Mouse (Mus musculus) gastrocnemius, adult 8-10 months (tissue): Measurements from ENCODE around the gene Pomt2. TPM values are rescaled to one million over a fixed set of nuclear protein-coding genes. Genes with fewer than 3 reads are reported as not detected.
"Not testable (repeated sequence)": the region's sequence is repeated elsewhere in the genome, so short reads cannot be mapped to it uniquely, and the experiment has no call there.

ENCODE experiments used
- DNase-seq, 2 experiments: peaks; one replicate each; pipeline ENCODE4 v3.0.0; 2022; ENCODE audit warnings: low spot score in 2 of 2
- total RNA-seq, 4 experiments: library from RNA; stranded (reverse); gene quantifications; 2 replicates each; pipeline ENCODE4 v1.2.4; 2022

Pomt2 gene
- 1 to 10 TPM; 4.2 to 7.0 (median 4.9) TPM for total RNA-seq

GRCm38 (mm10) chr12:87147395-87148089, at the start of gene Pomt2:
TSS of gene Pomt2 (minus strand) at chr12:87147968.
- DNase-seq, result peak; percentile 91 to 94

- no peak for DNase-seq
Observed at GRCm38 (mm10) chr12:87196310-87196709, 48.5 kb upstream of the Pomt2 start.

GRCm38 (mm10) chr12:87195069-87195468, 47.3 kb upstream of the Pomt2 start:
- no peak for DNase-seq

GRCm38 (mm10) chr12:87193008-87193407, 45.2 kb upstream of the Pomt2 start:
- no peak for DNase-seq

- DNase-seq, result no peak
Observed at GRCm38 (mm10) chr12:87177631-87178030, 29.9 kb upstream of the Pomt2 start.

GRCm38 (mm10) chr12:87175194-87175946, 27.6 kb upstream of the Pomt2 start:
- no peak for DNase-seq

- no peak for DNase-seq
Observed at GRCm38 (mm10) chr12:87160815-87161214, 13.0 kb upstream of the Pomt2 start.

- DNase-seq, result no peak
Observed at GRCm38 (mm10) chr12:87160310-87160709, 12.5 kb upstream of the Pomt2 start.

GRCm38 (mm10) chr12:87158099-87158498, 10.3 kb upstream of the Pomt2 start:
- no peak for DNase-seq

GRCm38 (mm10) chr12:87157361-87157760, 9.6 kb upstream of the Pomt2 start:
- DNase-seq, result no peak

GRCm38 (mm10) chr12:87154448-87154847, 6.7 kb upstream of the Pomt2 start:
- not testable (repeated sequence) for DNase-seq

GRCm38 (mm10) chr12:87149471-87149870, 1.7 kb upstream of the Pomt2 start:
- no peak for DNase-seq

- DNase-seq, result no peak
Observed at GRCm38 (mm10) chr12:87148136-87148535, 368 bp upstream of the Pomt2 start.

- DNase-seq, result peak; percentile 66 to 73
Observed at GRCm38 (mm10) chr12:87146966-87147365, 802 bp downstream of the Pomt2 start, which contains the start of gene Gstz1. TSS of gene Gstz1 (plus strand) at chr12:87147165.

GRCm38 (mm10) chr12:87142156-87142555, 5.6 kb downstream of the Pomt2 start:
- DNase-seq, result no peak

GRCm38 (mm10) chr12:87138768-87139167, 9.0 kb downstream of the Pomt2 start:
- DNase-seq, result no peak

- no peak for DNase-seq
Observed at GRCm38 (mm10) chr12:87138342-87138701, 9.4 kb downstream of the Pomt2 start.

GRCm38 (mm10) chr12:87137439-87138341, 10.1 kb downstream of the Pomt2 start:
- DNase-seq, result no peak

GRCm38 (mm10) chr12:87132784-87133183, 15.0 kb downstream of the Pomt2 start:
- DNase-seq, result no peak

GRCm38 (mm10) chr12:87132210-87132609, 15.6 kb downstream of the Pomt2 start:
- no peak for DNase-seq

GRCm38 (mm10) chr12:87131619-87132018, 16.1 kb downstream of the Pomt2 start:
- no peak for DNase-seq

- DNase-seq, result no peak
Observed at GRCm38 (mm10) chr12:87131181-87131580, 16.6 kb downstream of the Pomt2 start.
